Mouse (Mus musculus): ENCODE results near the gene Eda.
"Not testable (repeated sequence)": the region's sequence is repeated elsewhere in the genome, so short reads cannot be mapped to it uniquely, and the experiment has no call there.

The Eda gene

DNA sequence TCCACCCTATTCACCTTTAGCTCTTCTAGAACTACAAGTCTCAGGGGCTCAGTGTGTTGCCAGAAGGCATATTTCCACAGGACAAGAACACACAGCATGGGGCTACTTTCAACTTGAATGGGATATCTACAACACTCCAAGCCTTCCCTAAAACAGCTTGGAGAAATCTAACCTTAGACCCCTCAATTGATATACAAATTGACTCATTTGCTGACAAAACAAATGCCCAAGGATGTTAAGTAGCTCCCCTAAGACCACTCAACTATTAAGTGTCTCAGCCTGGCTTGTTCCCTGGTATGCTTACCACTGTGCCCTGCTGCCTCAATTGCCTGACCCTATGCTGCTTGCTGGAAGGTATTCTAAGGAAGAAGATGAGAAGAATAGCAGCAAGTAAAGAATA, 425.5 kb downstream of the Eda start:
- intact Hi-C loops (cut with DNase I) = no loop called here

DNA sequence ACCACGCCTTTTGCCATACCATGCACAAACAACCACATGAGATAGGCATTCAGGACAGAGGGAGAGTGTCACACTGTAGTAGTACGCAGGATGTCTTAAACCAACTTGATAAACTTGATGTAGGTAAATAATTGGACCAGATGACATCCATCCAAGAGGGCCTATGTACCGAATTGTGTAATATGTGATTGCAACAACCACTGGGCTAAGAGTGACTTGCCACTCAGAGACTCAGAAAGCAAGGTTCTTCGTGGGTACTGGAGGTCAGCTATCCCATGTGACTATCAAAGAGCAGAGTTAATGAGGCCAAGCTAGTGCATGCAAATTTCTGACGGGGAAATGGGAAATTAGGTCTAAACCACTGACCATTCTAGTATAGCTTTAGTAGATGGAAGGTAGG, 426.3 kb downstream of the Eda start:
- intact Hi-C loops (cut with DNase I) = no loop called here

DNA sequence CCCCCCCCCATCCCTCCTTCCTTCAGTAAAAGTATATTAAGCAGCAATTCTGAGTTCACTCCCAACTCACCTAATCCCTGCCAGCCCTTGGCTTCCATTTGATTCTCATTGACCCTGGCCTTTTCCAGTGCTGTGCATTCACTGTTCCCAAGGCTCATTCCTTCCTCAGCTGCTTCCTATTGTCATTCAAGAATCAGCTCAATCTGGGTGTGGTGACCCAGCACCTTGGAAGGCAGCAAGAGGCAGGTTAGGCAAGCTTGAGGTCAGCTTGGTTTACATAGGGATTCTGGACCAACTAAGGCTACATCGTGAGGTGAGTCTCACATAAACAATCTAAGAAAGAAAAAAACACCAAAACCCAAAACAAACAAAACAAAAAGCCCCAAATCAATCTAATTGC, 433.8 kb downstream of the Eda start:
- intact Hi-C loops (cut with DNase I) = no loop called here

DNA sequence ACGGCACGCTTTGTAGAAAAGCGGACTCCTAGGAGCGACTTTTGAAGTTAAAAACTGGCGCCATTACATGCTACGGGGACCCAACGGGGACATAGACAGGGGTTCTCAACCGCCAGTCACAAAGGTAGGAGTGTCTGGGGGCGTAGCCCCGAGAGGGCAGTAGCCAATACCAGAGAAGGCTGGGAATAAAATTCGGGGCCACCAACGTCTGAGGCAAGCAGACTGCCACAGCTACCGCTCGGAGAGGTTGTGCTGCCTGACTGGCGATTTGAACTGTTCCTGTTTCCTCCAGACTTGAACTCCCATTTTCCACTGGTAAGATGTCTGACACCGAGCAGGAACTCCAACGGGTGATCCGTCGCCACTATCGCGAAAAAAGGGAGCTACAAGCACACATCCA, 453.3 kb downstream of the Eda start, which contains the start of gene Otud6a:
Gene Otud6a, plus strand, starts transcription at position 321 of the 400 bp plus-strand sequence.
- intact Hi-C loops (cut with DNase I) = no loop called here

DNA sequence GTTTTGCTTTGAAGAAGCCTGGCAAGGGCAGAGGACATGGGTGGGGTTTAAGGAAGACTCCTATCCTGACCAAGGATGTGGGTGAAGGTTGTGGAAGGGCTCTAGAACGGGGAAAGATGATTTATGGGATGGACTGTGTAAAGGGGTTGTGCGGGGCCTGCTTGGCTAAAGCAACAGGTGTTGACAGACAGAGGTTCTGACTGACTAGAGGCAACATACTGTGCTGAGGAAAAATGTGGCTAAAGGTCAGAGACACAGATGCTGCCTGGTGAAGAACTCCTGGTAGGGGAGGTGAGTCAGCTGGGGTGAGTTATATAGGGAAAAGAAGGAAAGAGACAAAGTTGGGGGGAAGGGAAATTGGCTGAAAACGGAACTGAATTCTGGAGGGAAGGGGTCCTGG, 456.9 kb downstream of the Eda start:
- intact Hi-C loops (cut with DNase I) = no loop called here

DNA sequence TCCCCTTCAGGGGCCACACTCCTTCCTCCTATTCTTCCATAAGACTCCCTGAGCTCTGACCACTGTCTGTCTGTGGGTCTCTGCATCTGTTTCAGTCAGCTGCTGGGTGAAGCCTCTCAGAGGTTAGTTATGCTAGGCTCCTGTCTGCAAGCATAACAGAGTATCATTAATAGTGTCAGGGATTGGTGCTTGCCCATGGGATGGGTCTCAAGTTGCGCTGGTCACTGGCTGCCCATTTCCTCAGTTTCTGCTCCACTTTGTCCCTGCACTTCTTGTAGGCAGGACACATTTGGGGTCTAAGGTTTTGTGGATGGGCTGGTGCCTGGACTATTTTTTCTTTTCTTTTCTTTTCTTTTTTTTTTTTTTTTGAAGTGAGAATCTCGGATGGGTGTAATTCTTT, 467.2 kb downstream of the Eda start, which contains the start of gene Awat2:
Gene Awat2, minus strand, starts transcription at position 101 of the 400 bp plus-strand sequence.
- intact Hi-C loops (cut with DNase I) = not testable (repeated sequence)

DNA sequence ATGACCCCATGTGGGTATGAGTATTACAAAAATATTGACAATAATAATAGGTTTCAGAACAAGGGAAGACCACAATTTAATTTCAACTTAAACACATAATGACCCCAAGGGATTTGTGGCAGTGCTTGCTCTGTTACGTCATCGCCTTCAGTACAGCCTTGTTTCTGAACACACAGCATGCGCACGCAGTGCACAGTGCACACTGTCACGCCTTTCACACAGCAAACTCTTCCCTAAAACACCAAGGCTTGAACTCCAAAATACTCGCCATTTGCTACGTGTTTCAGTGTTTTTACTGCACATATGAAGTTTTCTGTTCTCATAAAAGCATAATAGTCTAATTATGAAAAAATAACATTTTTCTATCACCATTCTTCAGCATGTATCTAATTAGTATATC, 468.1 kb downstream of the Eda start:
- intact Hi-C loops (cut with DNase I) = no loop called here

Small RNAs within 50 kb of the gene (microRNA-seq; reads per million reads assigned to microRNA genes)
- gene Mir676 = 1,460 to 2,595 reads per million in 2 experiments
